Mouse (Mus musculus): ENCODE results near the gene Hdac9. TPM values are rescaled to one million over a fixed set of nuclear protein-coding genes. Genes with fewer than 3 reads are reported as not detected.

The Hdac9 gene
- total and polyA plus RNA-seq, 2 experiments from 2014 or later = 15.6 to 15.7 TPM

- WGBS = 76% methylated on average over 3 of the region's 3 CpGs
- no peak for ATAC-seq (ENCODE audit: insufficient read depth, low read depth)
- H3K36me3 ChIP-seq (replicated peaks; ENCODE audit: control insufficient read depth, insufficient read depth, low read length) = no peaks in the 10 kb centered on the region
- H3K9me3 ChIP-seq (replicated peaks; ENCODE audit: control insufficient read depth, low read length) = no peaks in the 10 kb centered on the region
- no peak overlapping the region for H3K4me3 ChIP-seq (ENCODE audit: low read depth, low read length)
- no peak for TF ChIP-seq EP300 (IDR thresholded peaks at IDR 0.05; ENCODE audit: low read depth)
- no peak for TF ChIP-seq CTCF (IDR thresholded peaks at IDR 0.05; ENCODE audit: low read depth)
- H3K27me3 ChIP-seq (ENCODE audit: control insufficient read depth, insufficient read depth, low read length) = no peaks in the 10 kb centered on the region
- H3K4me2 ChIP-seq (ENCODE audit: low read depth, low read length) = no peak overlapping the region
- no peak for DNase-seq (ENCODE audit: low spot score)
- no peak overlapping the region for H3K27ac ChIP-seq (ENCODE audit: low read depth)
- H3K4me1 ChIP-seq (ENCODE audit: control insufficient read depth, insufficient read depth) = no peaks in the 10 kb centered on the region
- no peak overlapping the region for H3K9ac ChIP-seq (replicated peaks; ENCODE audit: low read depth, low read length)
Measured at GRCm38 (mm10) chr12:34176790-34177189, 740.1 kb downstream of the Hdac9 start.

GRCm38 (mm10) chr12:34173036-34173435, 743.9 kb downstream of the Hdac9 start:
- no peak overlapping the region for H3K9ac ChIP-seq (replicated peaks; ENCODE audit: low read depth, low read length)
- no peak overlapping the region for H3K27ac ChIP-seq (ENCODE audit: low read depth)
- no peak for ATAC-seq (ENCODE audit: insufficient read depth, low read depth)
- H3K4me2 ChIP-seq (ENCODE audit: low read depth, low read length) = no peak overlapping the region
- H3K36me3 ChIP-seq (replicated peaks; ENCODE audit: control insufficient read depth, insufficient read depth, low read length) = no peaks in the 10 kb centered on the region
- DNase-seq (ENCODE audit: low spot score) = no peak
- H3K9me3 ChIP-seq (replicated peaks; ENCODE audit: control insufficient read depth, low read length) = no peaks in the 10 kb centered on the region
- H3K4me1 ChIP-seq (ENCODE audit: control insufficient read depth, insufficient read depth) = peaks cover 5% of the 10 kb centered on the region; the same call in 1 of the 2 replicates
- TF ChIP-seq CTCF (IDR thresholded peaks at IDR 0.05; ENCODE audit: low read depth) = no peak
- TF ChIP-seq EP300 (IDR thresholded peaks at IDR 0.05; ENCODE audit: low read depth) = no peak
- 61% methylated on average over 1 of the region's 1 CpGs for WGBS
- H3K27me3 ChIP-seq (ENCODE audit: control insufficient read depth, insufficient read depth, low read length) = no peaks in the 10 kb centered on the region
- no peak overlapping the region for H3K4me3 ChIP-seq (ENCODE audit: low read depth, low read length)

- 35% methylated on average over 3 of the region's 3 CpGs for WGBS
- peak; percentile 64; the same call in 1 of the 2 replicates for ATAC-seq (ENCODE audit: insufficient read depth, low read depth)
- H3K4me3 ChIP-seq (ENCODE audit: low read depth, low read length) = no peak overlapping the region
- no peak overlapping the region for H3K4me2 ChIP-seq (ENCODE audit: low read depth, low read length)
- H3K27ac ChIP-seq (ENCODE audit: low read depth) = no peak overlapping the region
- TF ChIP-seq CTCF (IDR thresholded peaks at IDR 0.05; ENCODE audit: low read depth) = no peak
- TF ChIP-seq EP300 (IDR thresholded peaks at IDR 0.05; ENCODE audit: low read depth) = no peak
- no peaks in the 10 kb centered on the region for H3K9me3 ChIP-seq (replicated peaks; ENCODE audit: control insufficient read depth, low read length)
- H3K27me3 ChIP-seq (ENCODE audit: control insufficient read depth, insufficient read depth, low read length) = no peaks in the 10 kb centered on the region
- no peak overlapping the region for H3K9ac ChIP-seq (replicated peaks; ENCODE audit: low read depth, low read length)
- no peaks in the 10 kb centered on the region for H3K36me3 ChIP-seq (replicated peaks; ENCODE audit: control insufficient read depth, insufficient read depth, low read length)
- DNase-seq (ENCODE audit: low spot score) = peak; percentile 20
- H3K4me1 ChIP-seq (ENCODE audit: control insufficient read depth, insufficient read depth) = peaks cover 5% of the 10 kb centered on the region; the same call in 1 of the 2 replicates
Measured at GRCm38 (mm10) chr12:34170601-34171000, 746.3 kb downstream of the Hdac9 start.

GRCm38 (mm10) chr12:34165674-34166073, 751.2 kb downstream of the Hdac9 start:
- Histone ChIP-seq H3K4me2 (ENCODE audit: low read depth, low read length) (no peak overlapping the region), H3K9ac (replicated peaks; ENCODE audit: low read depth, low read length) (no peak overlapping the region), H3K36me3 (replicated peaks; ENCODE audit: control insufficient read depth, insufficient read depth, low read length) (no peaks in the 10 kb centered on the region), H3K4me3 (ENCODE audit: low read depth, low read length) (no peak overlapping the region), H3K27ac (ENCODE audit: low read depth) (no peak overlapping the region), H3K4me1 (ENCODE audit: control insufficient read depth, insufficient read depth) (peaks cover 5% of the 10 kb centered on the region; the same call in 1 of the 2 replicates), H3K27me3 (ENCODE audit: control insufficient read depth, insufficient read depth, low read length) (no peaks in the 10 kb centered on the region), H3K9me3 (replicated peaks; ENCODE audit: control insufficient read depth, low read length) (no peaks in the 10 kb centered on the region)
- TF ChIP-seq EP300 (IDR thresholded peaks at IDR 0.05; ENCODE audit: low read depth) = no peak
- TF ChIP-seq CTCF (IDR thresholded peaks at IDR 0.05; ENCODE audit: low read depth) = no peak
- ATAC-seq (ENCODE audit: insufficient read depth, low read depth) (no peak), DNase-seq (ENCODE audit: low spot score) (no peak)
- WGBS = 46% methylated on average over 4 of the region's 4 CpGs

GRCm38 (mm10) chr12:34156301-34156700, 760.6 kb downstream of the Hdac9 start:
- no peak for ATAC-seq (ENCODE audit: insufficient read depth, low read depth)
- DNase-seq (ENCODE audit: low spot score) = no peak
- Histone ChIP-seq H3K27me3 (ENCODE audit: control insufficient read depth, insufficient read depth, low read length) (no peaks in the 10 kb centered on the region), H3K4me2 (ENCODE audit: low read depth, low read length) (no peak overlapping the region), H3K36me3 (replicated peaks; ENCODE audit: control insufficient read depth, insufficient read depth, low read length) (no peaks in the 10 kb centered on the region), H3K4me3 (ENCODE audit: low read depth, low read length) (no peak overlapping the region), H3K9me3 (replicated peaks; ENCODE audit: control insufficient read depth, low read length) (no peaks in the 10 kb centered on the region), H3K27ac (ENCODE audit: low read depth) (no peak overlapping the region), H3K4me1 (ENCODE audit: control insufficient read depth, insufficient read depth) (0 out of 2 replicates have a peak, but pooled peaks cover 5% of the 10 kb centered on the region), H3K9ac (replicated peaks; ENCODE audit: low read depth, low read length) (no peak overlapping the region)
- WGBS = 80% methylated on average over 6 of the region's 6 CpGs
- TF ChIP-seq CTCF (IDR thresholded peaks at IDR 0.05; ENCODE audit: low read depth) (no peak), EP300 (IDR thresholded peaks at IDR 0.05; ENCODE audit: low read depth) (no peak)

GRCm38 (mm10) chr12:34155740-34156139, 761.2 kb downstream of the Hdac9 start:
- WGBS = 61% methylated on average over 5 of the region's 5 CpGs
- Histone ChIP-seq H3K4me1 (ENCODE audit: control insufficient read depth, insufficient read depth) (0 out of 2 replicates have a peak, but pooled peaks cover 5% of the 10 kb centered on the region), H3K36me3 (replicated peaks; ENCODE audit: control insufficient read depth, insufficient read depth, low read length) (no peaks in the 10 kb centered on the region), H3K27me3 (ENCODE audit: control insufficient read depth, insufficient read depth, low read length) (no peaks in the 10 kb centered on the region), H3K27ac (ENCODE audit: low read depth) (no peak overlapping the region), H3K4me3 (ENCODE audit: low read depth, low read length) (no peak overlapping the region), H3K9ac (replicated peaks; ENCODE audit: low read depth, low read length) (no peak overlapping the region), H3K4me2 (ENCODE audit: low read depth, low read length) (no peak overlapping the region), H3K9me3 (replicated peaks; ENCODE audit: control insufficient read depth, low read length) (no peaks in the 10 kb centered on the region)
- DNase-seq (ENCODE audit: low spot score) (no peak), ATAC-seq (ENCODE audit: insufficient read depth, low read depth) (no peak)
- TF ChIP-seq EP300 (IDR thresholded peaks at IDR 0.05; ENCODE audit: low read depth) (no peak), CTCF (IDR thresholded peaks at IDR 0.05; ENCODE audit: low read depth) (no peak)
